Mouse (Mus musculus) neural tube, embryonic 10.5 days (tissue): ENCODE measurements around the gene Itgb2.

ENCODE experiments used
- DNase-seq: peaks from one replicate; pipeline ENCODE4 v3.0.0-alpha.2; 2017; ENCODE audit warnings: low spot score; ENCODE audit errors: extremely low spot score

Gene Itgb2

DNA sequence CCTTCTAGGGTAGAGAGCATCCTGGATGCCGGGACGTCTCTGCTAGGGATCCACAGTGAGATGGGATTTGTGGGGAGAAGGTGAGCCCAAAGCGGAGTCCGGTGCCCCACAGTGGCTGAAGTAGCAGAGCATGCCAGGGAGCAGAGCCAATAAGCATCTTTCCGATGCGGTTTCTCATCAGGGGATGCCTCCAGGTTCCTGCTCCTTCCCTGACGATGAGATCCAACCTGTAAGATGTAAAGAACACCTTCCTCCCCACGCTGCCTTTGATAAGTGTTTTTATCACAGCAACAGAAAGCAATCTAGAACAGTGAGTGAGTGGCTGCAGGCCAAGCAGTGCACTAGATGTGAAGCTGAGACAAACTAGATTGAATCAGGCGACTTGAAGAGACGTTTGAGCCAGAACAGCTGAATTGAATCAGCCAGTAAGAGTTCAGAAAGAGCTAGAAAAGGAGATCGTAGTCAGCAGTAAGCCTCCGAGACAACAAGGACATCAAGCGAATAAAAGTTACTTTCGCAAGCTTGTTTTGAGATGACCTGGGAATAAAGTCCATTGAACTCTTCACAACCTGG is 13.6 kb upstream of the Itgb2 start:
- peak; percentile 34 for DNase-seq

DNA sequence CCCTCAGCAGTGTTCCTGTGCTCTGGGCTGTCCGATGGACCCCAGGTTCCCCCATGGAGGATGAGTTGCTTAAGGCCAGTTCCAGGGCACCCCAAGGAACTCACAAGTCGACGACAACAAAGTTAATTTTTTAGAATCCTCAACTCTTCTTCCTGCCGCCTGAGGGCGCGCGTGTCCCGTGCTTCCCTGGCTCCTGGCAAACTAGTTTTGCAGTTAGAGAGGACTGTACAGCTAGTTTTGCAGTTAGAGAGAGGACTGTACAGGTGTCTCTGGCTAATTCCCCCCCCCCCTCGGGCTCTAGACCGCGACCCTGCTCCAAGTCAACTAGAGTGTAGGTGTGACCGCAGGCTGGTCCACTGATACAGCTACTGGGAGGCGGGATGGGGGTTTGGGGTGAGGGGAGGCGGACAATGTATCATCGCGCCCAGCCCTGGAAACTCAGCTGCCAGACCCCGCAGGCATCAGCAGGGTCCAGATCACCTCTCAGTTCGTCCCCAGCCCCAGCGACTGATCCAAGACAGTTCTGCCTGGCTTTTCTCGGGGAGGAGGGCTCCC is 12.9 kb upstream of the Itgb2 start:
- DNase-seq = peak; percentile 69

DNA sequence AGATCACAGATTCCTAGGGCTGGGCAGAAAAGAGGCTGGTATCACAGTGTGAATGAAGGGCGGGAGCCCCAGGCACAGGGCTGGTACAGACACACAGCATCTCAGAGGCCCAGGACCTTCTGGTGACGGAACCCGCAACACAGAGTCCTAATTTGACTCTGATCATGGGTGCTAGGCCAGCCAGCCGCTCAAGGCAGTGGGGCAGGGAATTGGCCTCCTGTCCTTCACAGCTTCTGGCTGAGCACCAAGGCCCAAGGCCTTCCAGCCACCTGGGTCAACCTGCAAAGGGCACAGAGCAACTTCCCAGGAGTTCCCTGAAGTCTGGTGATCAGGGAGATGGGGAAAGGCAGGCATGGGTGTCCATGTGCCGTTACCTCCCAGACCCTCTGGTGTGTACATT is 12.3 kb upstream of the Itgb2 start:
- DNase-seq = no peak

DNA sequence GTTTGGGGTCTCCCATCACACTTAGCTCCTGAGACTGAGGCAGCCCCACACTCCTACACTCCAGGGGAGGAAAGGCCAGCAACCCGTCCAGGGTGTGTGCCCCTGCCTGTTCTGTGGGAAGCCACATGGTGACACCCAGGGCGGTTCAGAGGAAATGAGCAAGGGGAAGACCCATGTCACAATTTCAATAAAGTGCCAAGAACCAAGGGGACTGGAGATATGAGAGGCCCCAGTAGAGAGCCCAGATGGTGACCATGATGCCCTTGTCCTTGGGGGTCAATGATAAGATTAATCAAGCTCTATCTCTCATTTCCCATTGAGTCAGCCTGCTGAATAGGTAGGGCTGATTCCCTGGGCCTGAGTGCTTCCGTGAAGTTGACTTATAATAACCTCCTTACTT is 10.9 kb upstream of the Itgb2 start:
- DNase-seq = no peak

DNA sequence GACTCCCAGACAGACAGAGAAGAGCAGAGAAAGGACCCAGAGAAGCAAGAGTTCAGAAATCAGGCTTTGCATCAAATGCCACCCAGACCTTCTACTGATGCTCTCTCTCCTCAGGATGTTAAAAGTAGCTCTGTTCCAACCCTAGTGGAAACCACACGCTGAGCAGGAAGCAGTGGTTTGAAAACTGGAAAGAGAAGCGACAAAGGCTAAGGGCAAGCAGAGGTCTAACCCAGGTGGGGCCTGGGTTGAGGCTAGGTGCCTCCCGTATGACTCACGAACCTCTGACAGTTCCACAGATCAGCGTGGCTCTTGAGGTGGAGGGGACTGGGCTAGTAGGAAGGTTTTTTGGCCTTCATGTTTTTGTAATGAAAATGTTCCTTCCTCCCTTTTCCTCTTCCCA is 9.6 kb upstream of the Itgb2 start:
- DNase-seq = no peak

DNA sequence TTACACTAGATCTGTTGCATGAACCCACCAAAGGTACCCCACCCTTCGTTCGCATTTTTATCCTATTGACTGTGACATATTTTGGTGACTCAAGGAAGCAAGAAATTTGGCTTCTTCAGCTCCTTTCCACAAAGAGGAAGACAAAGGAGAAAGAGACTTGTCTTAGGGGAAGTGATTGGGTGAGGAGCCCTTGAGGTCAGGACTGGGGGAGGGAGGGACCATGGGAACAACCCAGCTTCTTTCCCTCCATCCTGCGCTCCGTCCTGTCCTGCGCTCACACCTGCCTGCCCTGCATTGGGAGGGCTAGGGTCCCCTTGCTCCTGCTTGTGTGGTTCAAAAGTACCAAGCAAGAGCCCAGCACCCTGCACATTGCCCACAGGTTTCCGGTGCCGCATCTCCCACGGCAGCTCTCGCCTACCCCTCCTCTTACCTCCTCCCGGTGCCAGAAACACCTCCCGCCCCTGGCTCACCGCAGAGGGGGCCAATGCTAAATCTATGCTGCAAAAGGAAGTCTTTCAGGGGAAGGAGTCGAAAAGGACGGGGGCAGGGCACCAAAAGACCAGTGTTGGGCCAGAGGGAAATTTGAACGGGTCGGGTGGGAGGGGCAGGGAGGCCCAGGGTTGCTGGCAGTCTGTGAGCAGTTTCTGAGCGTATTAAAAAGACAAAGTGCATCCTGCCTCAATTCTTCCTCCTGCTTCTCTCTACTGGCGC is 7.9 kb upstream of the Itgb2 start:
- peak; percentile 33 for DNase-seq

DNA sequence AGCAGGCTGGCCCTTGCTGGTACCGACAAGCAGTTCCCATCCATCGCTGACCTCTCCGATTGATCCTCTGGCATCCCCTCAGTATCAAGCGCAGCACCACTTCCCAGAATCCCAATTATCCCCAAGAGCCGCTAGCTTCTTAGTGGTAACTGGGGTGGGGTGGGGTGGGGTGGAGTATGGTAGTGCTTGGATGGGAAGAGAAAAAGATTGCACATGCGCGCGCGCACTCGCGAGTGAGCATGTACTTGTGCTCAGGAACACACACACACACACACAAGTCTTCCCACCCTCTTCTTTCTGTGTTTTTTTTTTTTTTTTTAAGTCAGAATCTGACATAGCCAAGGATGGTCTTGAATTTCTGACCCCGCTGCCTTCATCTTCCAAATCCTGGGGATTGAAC is 7.3 kb upstream of the Itgb2 start:
- no peak for DNase-seq

DNA sequence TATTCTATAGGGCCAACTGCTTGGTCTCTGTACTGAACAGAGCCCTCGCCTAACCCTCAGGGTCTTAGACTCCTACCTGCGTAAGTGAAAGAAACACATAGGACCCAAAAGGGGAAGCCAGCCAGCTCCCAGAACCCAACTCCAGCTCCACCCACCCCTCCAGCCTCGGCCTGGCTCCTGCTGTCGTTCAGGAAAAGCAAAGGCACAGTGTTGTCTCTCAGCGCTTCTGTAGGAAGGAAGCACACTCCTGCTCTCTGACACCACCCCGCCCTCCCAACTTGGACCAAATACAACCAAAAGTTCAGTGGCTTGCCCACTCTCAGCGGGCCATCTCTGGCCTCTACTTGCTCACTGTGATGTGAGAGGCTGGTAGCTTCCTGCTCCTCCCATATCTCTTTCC is 6.7 kb upstream of the Itgb2 start:
- DNase-seq = no peak

DNA sequence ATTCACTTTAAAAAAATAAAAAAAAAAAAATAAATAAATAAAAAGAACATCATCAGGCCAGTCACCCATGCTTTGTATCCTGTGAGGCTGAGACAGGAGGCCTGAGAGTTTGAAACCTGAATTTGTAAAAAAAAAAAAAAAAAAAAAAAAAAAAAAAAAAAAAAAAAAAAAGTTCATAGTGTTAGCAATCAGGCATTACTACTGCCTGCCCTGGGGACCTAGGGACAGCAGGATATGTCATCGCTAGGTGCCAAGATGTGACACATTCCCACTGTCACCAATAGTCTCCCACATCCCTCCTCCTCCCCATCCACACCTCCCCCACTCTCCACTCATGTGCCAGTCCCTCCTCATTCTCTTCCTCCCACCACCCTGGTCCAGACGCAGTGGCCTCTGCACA is 3.6 kb upstream of the Itgb2 start:
- no peak for DNase-seq

DNA sequence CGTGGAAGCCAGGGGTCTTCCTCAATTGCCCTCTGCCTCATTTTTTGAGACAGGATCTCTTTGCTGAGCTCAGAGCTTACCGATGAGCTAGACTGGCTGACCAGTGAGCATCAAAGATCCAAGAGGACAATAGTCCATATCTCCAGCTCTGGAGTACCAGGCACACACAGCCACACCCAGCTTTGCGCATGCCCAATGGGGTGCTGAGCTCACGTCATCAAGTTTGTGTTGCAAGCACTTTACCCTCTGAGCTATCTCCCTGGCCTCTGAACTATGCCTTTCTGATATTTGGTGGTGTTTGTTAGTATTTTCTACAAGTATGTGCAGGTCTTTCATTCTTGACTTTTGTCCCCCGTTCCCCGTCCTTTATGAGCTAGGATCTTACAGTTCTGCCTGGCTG is 1.4 kb upstream of the Itgb2 start:
- no peak for DNase-seq

DNA sequence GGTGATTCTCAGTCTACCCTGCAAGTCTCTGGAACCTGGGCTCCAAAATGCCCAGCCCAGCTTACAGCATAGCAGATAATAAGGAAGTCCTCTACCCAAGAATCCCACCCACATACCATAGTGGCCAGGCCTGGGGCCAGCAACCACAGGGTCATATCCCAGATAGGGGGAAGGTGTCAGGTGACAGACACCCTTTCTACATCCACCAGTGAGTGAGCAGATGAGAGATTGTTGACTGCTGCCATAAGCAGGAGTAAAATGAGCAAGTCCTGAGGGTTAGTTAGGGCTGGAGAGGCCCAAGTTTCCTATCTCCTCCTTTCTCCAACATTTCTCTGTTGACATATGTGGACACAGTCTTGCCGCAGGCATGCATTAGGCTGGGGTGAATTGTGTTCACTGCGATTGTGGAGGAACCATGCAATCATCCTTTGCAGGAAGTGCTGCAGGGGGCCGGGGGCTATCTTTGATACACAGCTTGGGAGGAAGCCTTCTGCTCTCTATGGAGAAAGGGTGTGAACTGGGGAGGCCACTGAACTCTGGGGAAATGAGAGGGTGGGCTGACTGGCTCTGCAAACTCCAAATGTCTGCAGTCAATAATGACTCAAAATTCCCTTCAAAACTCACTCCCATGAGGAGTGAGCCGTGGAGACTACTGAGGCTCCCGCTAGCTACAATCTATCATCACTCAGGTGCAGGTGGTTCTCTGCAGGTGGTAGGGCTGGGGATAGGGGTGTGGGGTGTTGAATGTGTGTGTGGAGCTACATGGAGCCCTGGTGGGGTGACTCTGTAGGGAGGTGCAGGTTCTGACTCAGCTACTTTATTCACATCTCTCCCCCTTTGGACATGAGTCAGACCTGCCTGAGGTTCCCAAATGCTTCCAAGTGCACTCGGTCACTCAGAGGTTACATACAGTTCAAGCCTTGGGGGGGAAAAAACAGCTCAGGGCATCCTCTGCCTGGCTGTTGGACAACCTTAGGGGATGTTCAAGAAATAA is 1.3 kb downstream of the Itgb2 start:
- DNase-seq = no peak

DNA sequence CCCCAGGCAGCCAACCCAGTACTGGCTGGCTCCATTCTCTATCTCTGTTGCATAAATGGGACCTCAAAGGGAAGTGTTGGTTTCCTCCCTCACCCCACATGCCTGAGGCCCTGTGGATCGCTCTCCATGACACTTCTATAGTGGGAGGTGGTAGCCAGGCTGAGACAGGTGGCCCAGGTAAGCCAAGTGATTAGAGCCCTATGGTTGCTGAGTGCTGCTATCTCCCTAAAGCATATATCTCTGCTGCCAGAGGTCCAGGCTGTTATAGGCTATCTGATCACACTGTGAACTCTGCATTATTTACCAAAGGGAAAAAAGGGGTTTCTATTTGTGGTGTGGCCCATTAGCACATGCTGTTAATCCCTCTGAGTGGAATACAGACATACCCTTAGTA is 2.0 kb downstream of the Itgb2 start:
- DNase-seq = no peak

DNA sequence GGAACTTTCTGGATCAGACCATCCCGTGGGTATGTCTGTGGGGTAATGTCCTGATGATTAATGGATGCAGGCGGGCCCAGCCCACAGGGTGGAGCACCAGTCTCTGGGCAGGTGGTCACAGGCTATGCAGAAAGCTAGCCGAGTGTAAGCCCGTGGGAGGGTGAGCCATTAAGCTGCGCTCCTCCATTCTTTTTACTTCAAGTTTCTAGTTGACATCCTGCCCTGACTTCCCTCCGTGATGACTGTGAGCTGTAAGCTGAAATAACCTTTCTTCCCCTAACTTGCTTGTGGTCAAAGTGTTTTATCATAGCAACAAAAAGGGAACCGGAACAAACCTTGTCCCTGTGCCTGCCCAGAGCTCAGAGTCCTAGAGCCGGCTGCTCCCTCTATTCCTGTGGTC is 6.7 kb downstream of the Itgb2 start:
- no peak for DNase-seq

DNA sequence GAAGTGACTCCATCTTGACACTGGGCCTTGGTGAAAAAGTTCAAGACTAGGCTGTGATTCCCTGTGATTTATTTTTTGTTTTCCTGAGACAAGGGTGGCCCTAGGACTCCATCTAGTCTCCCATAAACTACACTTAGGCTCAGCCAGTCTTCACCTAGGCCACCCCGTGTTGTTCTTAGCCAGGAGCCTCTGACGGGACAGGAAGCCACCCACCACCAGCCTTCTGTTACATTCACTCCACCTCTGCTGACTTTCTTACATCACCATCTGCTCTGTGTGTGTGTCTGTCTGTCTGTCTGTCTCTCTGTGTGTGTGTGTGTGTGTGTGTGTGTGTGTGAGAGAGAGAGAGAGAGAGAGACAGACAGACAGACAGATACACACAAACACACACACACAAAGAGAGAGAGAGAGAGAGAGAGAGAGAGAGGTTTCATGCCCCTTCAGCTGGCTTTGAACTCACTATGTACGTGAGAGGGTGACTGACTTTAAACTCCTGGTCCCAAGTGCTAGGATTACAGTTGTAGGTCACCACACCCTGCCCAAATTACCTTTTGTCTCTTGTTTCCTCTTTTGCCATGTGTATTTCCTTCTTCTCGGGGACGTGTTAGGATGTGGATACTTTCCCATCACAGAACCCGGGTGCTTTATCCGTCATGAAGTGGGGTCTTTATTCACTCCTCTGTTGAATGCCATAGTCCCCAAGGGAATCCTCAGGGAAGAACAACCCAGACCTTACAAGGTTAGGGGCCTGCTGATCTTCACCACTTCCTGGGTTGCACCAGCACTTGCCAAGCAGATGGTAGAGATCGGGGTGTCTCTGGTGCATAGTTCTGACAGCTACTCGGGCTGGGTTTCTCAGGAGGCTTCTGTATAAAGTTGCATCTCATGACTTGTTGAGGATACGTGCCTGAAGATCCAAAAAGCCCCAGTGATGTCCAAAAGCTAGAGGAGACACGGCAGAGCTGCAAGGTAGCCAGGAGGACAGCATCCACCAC is 7.5 kb downstream of the Itgb2 start:
- DNase-seq = no peak

DNA sequence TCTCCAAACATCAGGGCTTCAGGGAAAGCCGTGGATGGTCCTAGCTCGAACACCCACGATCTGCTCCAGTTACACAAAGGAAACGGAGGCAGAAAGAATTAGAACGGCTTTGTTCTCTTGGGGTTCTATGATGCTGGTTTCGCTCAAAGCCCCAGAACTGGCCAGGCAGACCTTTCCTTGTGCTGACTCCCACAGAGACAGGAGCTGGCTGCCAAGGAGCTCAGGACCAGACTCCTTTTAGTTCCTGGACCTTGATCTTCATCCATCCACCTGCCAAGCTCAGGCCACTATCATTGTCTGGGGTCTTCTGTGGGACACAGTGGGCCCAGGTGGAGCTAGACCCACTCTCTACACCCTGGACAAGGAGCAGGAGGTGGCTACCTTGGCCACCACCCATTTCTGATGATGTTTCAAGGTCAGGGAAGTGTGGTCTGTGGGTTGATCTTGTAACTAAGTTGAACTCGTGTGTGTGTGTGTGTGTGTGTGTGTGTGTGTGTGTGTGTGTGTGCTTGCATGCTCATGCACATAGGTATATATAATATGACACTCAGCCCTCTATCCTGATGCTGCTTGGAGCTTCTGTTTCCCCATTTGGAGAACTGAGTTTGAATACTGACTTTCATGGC is 9.4 kb downstream of the Itgb2 start:
- DNase-seq = no peak

DNA sequence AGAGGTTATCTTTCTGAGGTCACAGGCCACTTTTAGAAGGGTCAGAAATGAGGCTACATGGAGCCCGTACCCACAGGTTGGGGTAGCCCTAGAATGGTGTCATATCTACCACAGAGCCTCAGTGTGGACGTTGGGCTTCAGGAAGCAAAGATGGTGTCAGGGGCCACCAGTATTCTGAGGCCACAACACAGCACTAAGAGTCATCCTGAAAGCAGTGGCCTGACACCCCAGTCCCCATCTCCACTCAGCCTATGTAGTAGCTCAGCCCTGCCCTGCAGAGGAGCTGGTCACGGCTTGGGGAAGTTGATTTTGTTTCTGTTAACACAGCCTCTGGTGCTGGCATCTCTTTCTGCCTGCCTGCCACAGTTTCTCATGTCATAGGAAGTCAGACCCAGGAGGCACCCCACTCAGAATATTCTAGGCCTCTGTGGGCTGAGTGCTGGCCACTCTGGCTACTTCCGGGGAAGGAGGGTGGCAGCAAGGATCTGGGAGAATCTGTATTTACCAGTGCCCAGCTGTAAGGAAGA is 10.6 kb downstream of the Itgb2 start:
- no peak for DNase-seq

DNA sequence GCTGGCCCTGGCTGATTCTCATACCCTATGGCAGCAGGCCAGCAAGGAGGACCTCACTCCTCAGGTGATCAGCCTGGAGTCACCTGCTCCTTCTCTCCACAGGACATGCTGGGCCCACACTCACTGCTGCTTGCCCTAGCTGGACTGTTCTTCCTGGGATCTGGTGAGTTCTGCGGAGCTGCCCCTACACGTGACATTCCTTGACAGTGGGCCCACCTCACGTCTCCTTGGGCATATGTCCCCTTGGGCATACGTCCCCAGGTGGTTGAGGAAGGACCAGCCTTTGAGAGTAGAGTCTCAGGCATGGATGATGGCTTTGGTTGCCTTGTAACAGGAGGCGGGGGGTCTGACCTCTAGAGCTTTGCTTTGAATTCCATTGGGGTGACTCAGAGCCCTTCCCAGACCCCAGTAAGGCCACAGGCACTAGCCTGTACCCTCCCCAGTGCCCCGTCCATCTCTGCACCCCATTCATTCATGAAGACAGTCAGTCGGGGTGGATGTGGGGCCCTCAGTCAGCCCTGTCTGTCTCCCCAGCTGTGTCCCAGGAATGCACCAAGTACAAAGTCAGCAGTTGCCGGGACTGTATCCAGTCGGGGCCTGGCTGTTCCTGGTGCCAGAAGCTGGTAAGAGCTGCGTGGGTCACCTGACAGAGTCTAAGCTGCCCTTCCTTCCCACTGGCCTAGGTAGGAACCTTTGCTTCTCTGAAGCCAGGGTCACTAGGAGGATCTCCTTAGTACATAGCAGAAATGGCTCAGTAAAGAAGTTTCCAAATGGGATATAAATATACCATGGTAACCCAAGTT is 12.0 kb downstream of the Itgb2 start:
- DNase-seq = no peak

DNA sequence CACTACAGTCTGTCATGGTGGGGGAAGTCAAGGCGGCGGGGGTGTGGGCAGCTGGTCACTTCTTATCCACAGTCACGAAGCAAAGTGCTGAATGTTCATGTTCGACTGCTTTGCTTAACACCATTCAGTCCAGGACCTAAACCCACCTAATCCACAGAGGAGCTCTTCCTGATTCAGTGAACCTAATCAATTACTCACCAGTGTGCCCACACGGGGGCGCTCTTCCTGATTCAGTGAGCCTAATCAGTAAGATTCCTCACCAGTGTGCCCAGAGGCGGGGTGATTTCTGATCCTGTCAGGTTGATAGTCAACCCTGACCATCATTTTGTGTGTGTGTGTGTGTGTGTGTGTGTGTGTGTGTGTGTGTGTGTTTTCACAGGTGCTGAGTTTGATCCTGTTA is 13.2 kb downstream of the Itgb2 start:
- DNase-seq = peak; percentile 29

DNA sequence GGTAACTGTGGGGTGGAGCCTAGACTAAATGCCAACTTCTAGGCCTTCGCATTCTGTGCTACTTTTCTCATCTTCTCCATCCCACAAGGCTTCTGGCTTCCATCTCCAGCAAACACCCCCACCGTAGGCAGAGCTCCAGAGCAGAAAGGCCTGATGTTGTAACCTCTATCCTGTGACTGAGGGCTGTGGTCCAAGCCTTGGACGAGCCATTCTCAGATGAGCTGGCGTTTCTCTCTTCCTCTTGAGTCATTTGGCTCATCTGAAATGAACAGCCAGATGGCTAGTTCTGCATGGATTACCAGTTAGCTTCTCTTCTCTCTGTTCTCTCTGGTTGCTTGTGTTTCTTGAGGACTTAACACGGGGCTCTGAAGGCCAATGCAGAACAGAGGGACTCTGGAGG is 14.9 kb downstream of the Itgb2 start:
- DNase-seq = no peak
